Mouse (Mus musculus): Measurements from ENCODE around the gene Tbc1d16. TPM values are rescaled to one million over a fixed set of nuclear protein-coding genes. Genes with fewer than 3 reads are reported as not detected.
"Not testable (repeated sequence)": the region's sequence is repeated elsewhere in the genome, so short reads cannot be mapped to it uniquely, and the experiment has no call there.

Gene Tbc1d16
- total RNA-seq, 2 experiments from 2014 or later, result 47.9 to 50.9 TPM

DNA sequence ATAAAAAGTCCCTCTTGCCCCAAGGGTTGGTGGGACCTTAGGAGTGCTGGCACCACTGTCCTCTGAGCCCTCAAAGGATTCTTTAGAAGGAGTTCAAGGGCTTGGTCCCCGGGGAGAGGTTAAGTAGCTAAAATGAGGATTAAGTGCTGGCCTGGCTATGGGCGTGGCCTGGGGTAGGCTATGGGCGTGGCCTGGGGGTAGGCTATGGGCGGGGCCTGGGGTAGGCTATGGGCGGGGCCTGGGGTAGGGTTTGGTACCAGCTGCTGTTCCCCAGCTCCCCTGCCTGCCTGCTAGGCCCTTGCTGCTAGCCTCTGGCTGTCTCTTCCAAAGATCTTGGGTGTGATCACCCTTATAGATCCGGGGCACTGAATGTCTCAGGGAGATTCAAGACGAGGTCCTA, 117.0 kb downstream of the Tbc1d16 start:
- no peak for DNase-seq

DNA sequence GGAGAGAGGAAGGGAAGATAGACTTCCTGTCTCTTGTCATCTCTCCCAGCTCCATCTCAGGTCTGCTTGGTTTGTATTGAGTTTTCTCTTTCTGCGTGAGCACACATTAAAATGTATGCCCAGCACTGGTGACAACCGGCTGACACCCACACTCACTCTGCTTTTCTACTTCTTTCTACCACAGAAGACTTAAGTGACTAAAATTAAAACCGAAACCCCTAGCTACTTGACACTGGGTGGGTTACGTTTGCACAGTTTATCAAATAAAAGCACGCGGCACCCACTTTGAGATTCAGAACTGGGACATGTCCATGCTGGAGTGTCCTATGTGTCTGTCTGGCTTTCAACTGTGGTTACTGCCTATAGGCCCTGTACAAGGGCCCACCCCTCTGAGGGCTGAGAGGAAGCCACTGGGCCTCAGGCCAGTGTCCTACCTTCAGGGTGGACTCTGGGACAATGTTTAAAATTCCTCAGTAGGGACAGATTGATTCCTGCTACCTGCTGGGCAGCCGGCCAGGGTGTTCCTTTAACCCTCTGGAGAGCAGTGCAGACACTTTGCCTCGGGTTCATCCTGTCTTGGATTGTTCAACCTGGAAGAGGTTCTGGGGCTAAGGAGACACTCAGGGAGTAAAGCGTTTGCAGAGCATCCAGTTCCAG, 118.8 kb downstream of the Tbc1d16 start:
- DNase-seq, result no peak

DNA sequence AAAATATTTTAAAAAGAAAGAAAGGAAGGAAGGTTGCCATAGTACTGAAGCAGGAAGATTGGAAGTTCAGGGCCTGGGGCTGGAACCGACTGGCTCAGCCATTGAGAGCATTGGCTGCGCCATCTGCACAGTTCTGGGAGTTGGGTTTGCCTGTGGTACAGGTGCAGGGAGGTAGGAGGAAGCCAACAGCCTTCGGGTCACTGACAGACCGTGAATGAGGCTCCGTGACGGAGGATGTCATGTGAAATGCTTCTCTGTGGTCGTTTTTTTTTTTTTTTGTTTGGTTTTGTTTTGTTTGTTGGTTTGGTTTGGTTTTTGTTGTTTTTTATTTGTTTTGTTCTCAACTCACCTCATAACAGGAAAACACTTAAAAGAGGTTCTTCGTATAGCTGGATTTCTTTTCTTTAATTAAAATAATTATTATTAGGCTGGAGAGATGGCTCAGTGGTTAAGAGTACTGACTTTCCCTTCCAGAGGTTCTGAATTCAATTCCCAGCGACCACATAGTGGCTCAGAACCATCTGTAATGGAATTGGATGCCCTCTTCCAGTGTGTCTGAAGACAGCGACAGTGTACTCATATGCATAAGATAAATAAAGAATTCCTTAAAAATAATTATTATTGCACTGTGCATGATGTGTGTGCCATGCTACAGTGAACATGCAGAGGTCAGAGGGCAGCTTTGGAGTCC, 119.6 kb downstream of the Tbc1d16 start:
- no peak for DNase-seq

DNA sequence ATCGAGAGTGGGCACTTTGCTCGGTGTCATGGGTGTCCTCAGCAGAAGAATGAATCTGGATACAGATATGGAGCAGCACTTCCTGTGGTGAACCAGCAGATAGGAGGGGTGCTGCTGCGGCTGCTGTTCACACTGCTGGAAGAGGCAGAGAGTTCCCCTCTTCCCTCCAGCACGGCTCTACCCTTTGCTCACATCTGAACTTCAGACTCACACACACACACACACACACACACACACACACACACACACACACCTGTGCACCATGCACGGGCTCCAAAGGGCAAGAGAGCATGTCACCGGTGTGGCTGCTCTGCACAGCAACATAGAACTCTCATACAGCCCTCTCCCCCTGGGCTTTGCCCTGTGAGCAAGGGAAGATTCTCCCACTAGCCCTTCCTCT, 122.0 kb downstream of the Tbc1d16 start:
- DNase-seq, result no peak

DNA sequence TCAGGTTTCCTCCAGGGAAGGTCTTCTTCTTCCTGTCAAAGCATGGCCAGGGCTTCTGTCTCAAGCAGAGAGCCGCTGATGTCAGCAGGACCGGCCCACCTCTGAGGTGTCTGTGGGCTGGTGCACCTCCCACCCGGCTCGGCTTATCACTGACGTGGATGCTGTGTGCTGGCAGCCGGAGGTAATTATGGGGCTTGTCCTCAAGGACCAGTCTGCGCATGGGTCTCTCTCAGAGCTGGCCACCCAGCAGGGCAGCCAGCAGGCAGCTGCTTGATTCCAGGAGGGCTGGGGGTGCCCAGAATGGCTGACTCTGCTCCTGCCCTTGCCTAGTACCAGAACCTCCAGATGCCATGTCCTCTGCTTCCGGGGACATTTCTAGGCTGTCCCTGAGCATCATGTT, 122.6 kb downstream of the Tbc1d16 start:
- DNase-seq, result no peak

DNA sequence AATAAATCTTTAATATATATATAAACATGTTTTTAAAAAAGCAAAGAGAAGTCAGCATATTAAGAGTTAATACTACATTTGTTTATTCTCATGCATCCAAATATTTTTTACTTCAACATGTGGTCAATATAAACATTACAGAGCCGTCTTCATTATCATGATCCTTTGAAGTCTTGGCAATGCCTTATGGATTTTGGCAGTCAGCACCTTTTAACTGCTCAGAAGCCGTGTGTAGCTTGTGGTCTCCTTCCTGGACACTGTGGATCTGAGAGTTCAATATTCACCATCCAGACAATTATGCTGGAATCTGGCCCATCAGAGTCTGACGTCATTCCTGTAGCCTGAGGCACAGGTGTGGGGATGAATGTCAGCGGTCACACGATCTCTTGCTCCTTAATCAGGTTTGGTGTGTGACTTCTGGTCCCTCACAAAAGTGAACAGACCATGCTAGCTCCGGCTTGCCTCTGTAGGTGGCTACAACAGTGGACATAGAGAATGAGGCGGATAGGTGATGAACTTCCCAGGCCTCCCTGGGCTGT, 123.2 kb downstream of the Tbc1d16 start:
- DNase-seq, result no peak

DNA sequence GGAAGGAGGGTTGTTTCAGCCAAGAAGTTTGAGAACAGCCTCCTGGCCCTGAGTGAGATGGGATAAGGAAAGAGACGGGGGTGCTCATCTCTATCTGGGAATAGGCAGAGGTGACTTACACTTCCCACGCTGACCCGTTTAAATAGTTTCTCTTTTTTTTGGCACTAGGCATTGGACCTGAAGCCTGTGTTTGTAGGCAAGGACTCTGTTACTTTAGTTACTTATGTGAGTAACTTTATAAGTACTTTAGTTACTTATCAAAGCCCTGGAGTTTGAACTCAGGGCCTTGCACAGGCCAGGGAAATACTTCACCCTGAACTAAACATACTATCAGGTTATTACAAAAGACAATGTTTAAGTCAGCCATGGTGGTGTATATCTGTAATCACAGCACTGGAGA, 124.3 kb downstream of the Tbc1d16 start:
- DNase-seq, result no peak

DNA sequence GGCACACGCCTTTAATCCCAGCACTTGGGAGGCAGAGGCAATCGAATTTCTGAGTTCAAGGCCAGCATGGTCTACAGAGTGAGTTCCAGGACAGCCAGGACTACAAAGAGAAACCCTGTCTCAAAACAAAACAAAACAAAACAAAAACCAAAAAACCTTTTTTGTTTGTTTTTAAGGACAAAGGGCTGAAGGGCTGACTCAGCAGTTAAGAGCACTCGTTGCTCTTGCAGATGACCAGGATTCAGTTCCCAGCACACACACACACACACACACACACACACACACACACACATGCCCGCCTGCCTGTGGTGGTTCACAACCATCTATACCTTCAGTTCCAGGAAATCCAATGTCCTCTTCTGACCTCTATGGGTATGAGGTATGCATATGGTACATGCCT, 127.9 kb downstream of the Tbc1d16 start:
- DNase-seq, result not testable (repeated sequence)

DNA sequence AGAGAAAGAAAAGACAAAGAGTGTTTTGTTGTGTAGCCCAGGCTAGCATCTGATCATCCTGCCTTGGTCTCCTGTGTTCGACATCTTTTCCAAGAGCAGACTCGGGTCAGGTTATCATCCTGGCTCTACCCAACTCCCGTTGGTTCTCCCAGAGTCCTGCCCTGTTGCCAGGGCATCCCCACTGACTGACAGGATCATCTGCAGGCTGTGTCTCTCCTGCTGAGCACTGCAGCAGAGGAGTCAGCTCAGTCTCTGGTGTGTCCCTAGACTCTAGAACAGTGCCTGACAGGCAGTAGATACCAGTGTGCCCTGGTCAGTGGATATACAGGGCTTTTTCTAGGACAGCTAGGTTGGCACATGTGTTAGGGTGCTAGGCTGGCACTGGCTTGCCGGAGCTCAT, 130.1 kb downstream of the Tbc1d16 start:
- DNase-seq, result no peak

DNA sequence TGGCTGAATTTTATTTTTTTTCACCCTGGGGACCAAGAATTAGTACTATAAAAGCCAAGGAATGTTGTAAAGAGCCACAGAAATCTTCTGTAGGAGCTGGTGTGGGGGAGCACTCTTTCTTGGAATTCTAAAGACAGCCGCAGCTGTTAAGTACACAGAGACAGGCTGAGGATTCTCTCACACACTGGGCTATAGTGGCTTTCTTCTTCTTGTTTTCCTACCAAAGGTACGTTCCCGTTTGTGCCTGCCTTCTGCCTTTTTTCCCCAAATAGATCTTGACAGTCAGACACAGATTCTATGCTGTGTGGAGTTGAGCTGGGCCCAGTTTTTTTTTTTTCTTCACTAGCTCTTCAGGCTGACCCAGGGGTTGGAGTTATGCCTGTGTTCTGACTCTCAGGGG, 132.9 kb downstream of the Tbc1d16 start:
- no peak for DNase-seq

DNA sequence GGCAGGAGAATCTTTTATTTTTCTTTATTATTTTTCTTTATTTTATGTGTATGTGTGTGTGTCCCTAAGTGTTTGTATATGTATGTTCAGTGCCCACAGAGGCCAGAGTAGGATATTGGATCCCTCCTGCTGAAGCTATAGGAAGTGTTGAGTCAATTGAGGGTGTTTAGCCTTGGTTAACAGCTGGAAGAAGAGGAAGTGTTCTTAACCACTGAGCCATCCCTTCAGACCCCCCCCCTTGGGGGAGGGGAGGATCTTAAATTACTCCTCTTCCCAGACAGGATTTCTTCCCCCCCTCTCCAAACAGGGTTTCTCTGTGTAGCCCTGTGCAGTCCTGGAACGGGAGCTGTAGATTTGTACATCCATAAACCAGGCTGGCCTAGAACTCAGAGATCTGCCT, 135.0 kb downstream of the Tbc1d16 start:
- DNase-seq, result no peak

Small RNA genes within 50 kb of the gene (microRNA-seq; reads per million reads assigned to microRNA genes)
- gene Mir6934, result 6.3 to 6.8 reads per million in 2 experiments

Other genes with a start within 250 kb of the Tbc1d16 start
- gene Enpp7, start 240.3 kb downstream of the Tbc1d16 start, total RNA-seq (2021), result not detected
- 1 to 10 TPM; 4.0 to 4.4 TPM for gene Cbx2, start 205.5 kb downstream of the Tbc1d16 start, total RNA-seq (2021)
- 10 to 100 TPM; 11.2 to 13.6 TPM for gene Cbx8, start 187.5 kb downstream of the Tbc1d16 start, total RNA-seq (2021)
- gene Cbx4, start 142.3 kb downstream of the Tbc1d16 start, total RNA-seq (2021), result 10 to 100 TPM; 57.3 to 59.4 TPM
- gene Ccdc40, start 73 bp upstream of the Tbc1d16 start, total RNA-seq (2021), result 1 to 10 TPM; 1.6 to 2.3 TPM
- gene Gaa, start 39.4 kb upstream of the Tbc1d16 start, total RNA-seq (2021), result 100 to 1,000 TPM; 294 to 299 TPM
- gene Eif4a3, start 71.6 kb upstream of the Tbc1d16 start, total RNA-seq (2021), result 10 to 100 TPM; 89.2 to 91.8 TPM
- 1 to 10 TPM in 1 of 2 experiments, under 1 TPM in 1; 0.52 to 1.2 TPM for gene Card14, start 79.3 kb upstream of the Tbc1d16 start, total RNA-seq (2021)
- 1 to 10 TPM; 4.7 to 5.8 TPM for gene Sgsh, start 127.0 kb upstream of the Tbc1d16 start, total RNA-seq (2021)
- gene Slc26a11, start 127.1 kb upstream of the Tbc1d16 start, total RNA-seq (2021), result 1 to 10 TPM; 5.4 to 5.5 TPM
- gene Rnf213, start 164.6 kb upstream of the Tbc1d16 start, total RNA-seq (2021), result 1 to 10 TPM; 3.4 to 4.0 TPM